Mouse (Mus musculus) spleen, adult 2 months (tissue): ENCODE measurements at regions not wholly inside any gene's neighbourhood (a gene's known extent, or its start where the extent isn't known, plus 50 kb on each side); places are given as distances from the start of the nearest gene placed in this dataset.
A peak's percentile ranks its signal among the peaks of the same experiment; 100 is the strongest.

Source experiments
- DNase-seq, 2 experiments: peaks; one replicate each; pipeline versions ENCODE4 v3.0.0 to v3.0.0-alpha.2; 2012 to 2021; ENCODE audit warnings: low spot score in 2 of 2, low read depth in 1 of 2
- H3K27ac ChIP-seq: fragments of 200-500 bp; 2 replicates; pipeline ENCODE4 v1.5.1; 2012; ENCODE audit warnings: low read length, inconsistent platforms; ENCODE audit not compliant: insufficient read depth
- H3K27me3 ChIP-seq: fragments of 200-500 bp; 2 replicates; pipeline ENCODE4 v1.6.1; 2012; ENCODE audit warnings: mild to moderate bottlenecking, moderate library complexity, low read length, inconsistent platforms; ENCODE audit not compliant: control insufficient read depth, insufficient read depth
- H3K36me3 ChIP-seq: fragments of 200-500 bp; 2 replicates; pipeline ENCODE4 v1.6.1; 2012; ENCODE audit warnings: mild to moderate bottlenecking, low read length, inconsistent platforms; ENCODE audit not compliant: control insufficient read depth, insufficient read depth
- H3K4me1 ChIP-seq: fragments of 200-500 bp; 2 replicates; pipeline ENCODE4 v1.6.1; 2011; ENCODE audit warnings: inconsistent platforms; ENCODE audit not compliant: control insufficient read depth, insufficient read depth, insufficient read length
- H3K4me3 ChIP-seq: fragments of 200-500 bp; 2 replicates; pipeline ENCODE4 v1.5.1; 2011; ENCODE audit warnings: mild to moderate bottlenecking, inconsistent platforms; ENCODE audit not compliant: insufficient read depth, insufficient read length; ENCODE audit errors: extremely low read depth
- CTCF ChIP-seq: fragments of 200-500 bp; IDR thresholded peaks from 2 replicates; pipeline ENCODE4 v1.5.1; 2011; ENCODE audit warnings: mild to moderate bottlenecking, inconsistent platforms; ENCODE audit not compliant: insufficient read depth, insufficient read length, insufficient replicate concordance; ENCODE audit errors: extremely low read depth
- POLR2A ChIP-seq: fragments of 200-500 bp; IDR thresholded peaks from 2 replicates; pipeline ENCODE4 v1.6.1; 2011; ENCODE audit warnings: low read depth, low read length, inconsistent platforms
- WGBS: fragments of 180-500 bp; shearing (Covaris S2); methylation state at CpG from one replicate; pipeline ENCODE4 v1.1.7; 2018; 5-methylcytosine and 5-hydroxymethylcytosine counted together

GRCm38 (mm10) chr6:22444220-22444619 is 88.2 kb upstream of the Fam3c start:
- Histone ChIP-seq H3K4me3 (no peak overlapping the region), H3K36me3 (no peaks in the 10 kb centered on the region), H3K27me3 (no peaks in the 10 kb centered on the region), H3K4me1 (no peaks in the 10 kb centered on the region), H3K27ac (no peak overlapping the region)
- WGBS, result 73% methylated on average over 12 of the region's 12 CpGs
- TF ChIP-seq CTCF (no peak), POLR2A (no peak)
- DNase-seq, result no peak

- no peaks in the 10 kb centered on the region for H3K36me3 ChIP-seq
- TF ChIP-seq POLR2A (no peak), CTCF (no peak)
- 84% methylated on average over 8 of the region's 8 CpGs for WGBS
- DNase-seq, result no peak
- no peak overlapping the region for H3K27ac ChIP-seq
- no peaks in the 10 kb centered on the region for H3K4me1 ChIP-seq
- no peaks in the 10 kb centered on the region for H3K27me3 ChIP-seq
- no peak overlapping the region for H3K4me3 ChIP-seq
These were observed 87.5 kb upstream of the Fam3c start for GRCm38 (mm10) chr6:22443573-22443972.

DNA sequence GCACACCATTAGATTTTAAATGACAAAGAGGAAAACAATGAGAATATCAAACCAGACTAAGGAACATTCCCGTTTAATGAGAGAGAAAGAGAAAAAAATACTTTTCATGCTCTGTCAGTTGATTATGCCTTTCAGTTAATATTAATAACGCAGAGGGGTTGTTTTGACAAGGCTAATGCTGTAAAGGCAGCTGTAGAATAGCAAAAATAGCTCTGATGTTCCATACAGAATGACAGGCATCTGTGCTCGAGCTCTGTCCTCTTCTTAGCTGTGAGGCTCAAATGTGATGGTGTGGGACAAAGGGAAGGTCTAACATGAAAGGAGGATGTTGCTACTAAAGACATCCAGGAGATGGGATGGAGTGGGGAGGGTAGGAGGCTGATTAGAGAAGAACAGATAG is 87.1 kb upstream of the Fam3c start:
- H3K4me3 ChIP-seq, result no peak overlapping the region
- H3K4me1 ChIP-seq, result no peaks in the 10 kb centered on the region
- 88% methylated on average over 3 of the region's 3 CpGs for whole genome bisulfite sequencing
- H3K36me3 ChIP-seq, result no peaks in the 10 kb centered on the region
- no peak overlapping the region for H3K27ac ChIP-seq
- H3K27me3 ChIP-seq, result no peaks in the 10 kb centered on the region
- TF ChIP-seq POLR2A (no peak), CTCF (no peak)
- DNase-seq, result no peak

DNA sequence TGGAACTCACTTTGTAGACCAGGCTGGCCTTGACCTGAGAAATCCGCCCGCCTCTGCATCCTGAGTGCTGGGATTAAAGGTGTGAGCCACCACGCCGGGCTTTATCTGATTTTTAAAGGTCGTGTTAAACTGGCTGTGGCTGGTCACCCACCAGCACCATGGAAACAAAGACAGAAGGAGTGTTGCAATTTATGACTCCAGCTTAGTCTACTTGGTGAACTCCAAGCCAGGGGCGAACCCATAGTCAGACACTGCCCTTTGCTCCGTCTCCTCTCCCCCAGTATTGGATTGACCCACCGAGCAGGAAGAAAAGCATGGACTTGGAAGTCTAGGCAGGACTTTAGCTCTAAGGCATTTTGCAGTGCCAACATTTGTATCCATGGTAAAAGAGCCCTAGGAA is 86.5 kb upstream of the Fam3c start:
- DNase-seq, result no peak
- Histone ChIP-seq H3K27me3 (no peaks in the 10 kb centered on the region), H3K27ac (no peak overlapping the region), H3K4me3 (no peak overlapping the region), H3K4me1 (no peaks in the 10 kb centered on the region), H3K36me3 (no peaks in the 10 kb centered on the region)
- WGBS, result 85% methylated on average over 8 of the region's 8 CpGs
- no peak for TF ChIP-seq CTCF
- no peak for TF ChIP-seq POLR2A

DNA sequence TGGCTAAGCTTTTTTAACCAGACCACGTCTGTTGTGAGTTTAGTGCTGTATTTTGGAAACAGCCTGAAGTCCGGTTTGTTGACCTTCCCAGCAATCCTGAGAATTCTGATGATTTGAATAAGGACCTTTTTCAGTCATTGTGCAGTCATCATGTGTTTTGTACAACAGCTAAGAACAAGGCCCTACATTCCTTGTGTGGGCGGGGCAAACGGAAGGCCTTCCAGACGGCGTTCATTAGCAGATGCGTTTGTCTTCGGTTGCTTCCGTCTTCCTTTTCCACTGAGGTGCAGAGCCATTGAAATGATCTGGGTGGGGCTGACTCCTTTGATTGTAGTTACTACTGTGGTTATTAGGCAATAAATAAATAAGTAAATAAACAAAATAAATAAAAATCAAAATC is 83.8 kb upstream of the Fam3c start:
- TF ChIP-seq CTCF (no peak), POLR2A (no peak)
- no peaks in the 10 kb centered on the region for H3K4me1 ChIP-seq
- DNase-seq, result no peak
- H3K4me3 ChIP-seq, result no peak overlapping the region
- H3K27me3 ChIP-seq, result no peaks in the 10 kb centered on the region
- no peaks in the 10 kb centered on the region for H3K36me3 ChIP-seq
- no peak overlapping the region for H3K27ac ChIP-seq
- WGBS, result 92% methylated on average over 9 of the region's 9 CpGs

- WGBS, result 86% methylated on average over 3 of the region's 3 CpGs
- H3K4me1 ChIP-seq, result peaks cover 9% of the 10 kb centered on the region; the same call in 1 of the 2 replicates
- no peak overlapping the region for H3K27ac ChIP-seq
- H3K4me3 ChIP-seq, result no peak overlapping the region
- H3K36me3 ChIP-seq, result no peaks in the 10 kb centered on the region
- H3K27me3 ChIP-seq, result no peaks in the 10 kb centered on the region
- no peak for DNase-seq
- TF ChIP-seq CTCF (no peak), POLR2A (no peak)
These were observed 73.0 kb upstream of the Fam3c start for GRCm38 (mm10) chr6:22429026-22429425.

GRCm38 (mm10) chr6:22424161-22424807 is 68.2 kb upstream of the Fam3c start:
- 17% methylated on average over 10 of the region's 10 CpGs for WGBS
- Histone ChIP-seq H3K4me3 (peak overlapping the region; percentile 10; the same call in 1 of the 2 replicates), H3K27me3 (no peaks in the 10 kb centered on the region), H3K36me3 (no peaks in the 10 kb centered on the region), H3K4me1 (peaks cover 14% of the 10 kb centered on the region), H3K27ac (peak overlapping the region; percentile 77)
- TF ChIP-seq CTCF, result no peak
- no peak for TF ChIP-seq POLR2A
- peak; percentile 18 to 57 for DNase-seq
